Mouse (Mus musculus) forebrain, embryonic 16.5 days (tissue): ENCODE measurements around the gene Atxn7l2. TPM values are rescaled to one million over a fixed set of nuclear protein-coding genes. Genes with fewer than 3 reads are reported as not detected.
A peak's percentile ranks its signal among the peaks of the same experiment; 100 is the strongest.

Experiments
- ATAC-seq: fragments of 200-750 bp; cut with Nextera tagmentation; 2 replicates; pipeline ENCODE4 v1.8.0; 2017; ENCODE audit warnings: mild to moderate bottlenecking, moderate library complexity
- H3K27ac ChIP-seq: fragments of 300-500 bp; sonication (generic); 2 replicates; pipeline ENCODE4 v1.5.1; 2014; ENCODE audit warnings: low read length, control low read depth
- H3K27me3 ChIP-seq: fragments of 300-500 bp; sonication (generic); replicated peaks from 2 replicates; pipeline ENCODE4 v1.6.1; 2014; ENCODE audit warnings: low read length; ENCODE audit not compliant: control insufficient read depth, insufficient read depth
- H3K36me3 ChIP-seq: fragments of 300-500 bp; sonication (generic); 2 replicates; pipeline ENCODE4 v1.6.1; 2014; ENCODE audit not compliant: control insufficient read depth, insufficient read depth
- H3K4me1 ChIP-seq: fragments of 300-500 bp; sonication (generic); replicated peaks from 2 replicates; pipeline ENCODE4 v1.6.1; 2014; ENCODE audit warnings: low read length; ENCODE audit not compliant: control insufficient read depth, insufficient read depth
- H3K4me2 ChIP-seq: fragments of 300-500 bp; sonication (generic); 2 replicates; pipeline ENCODE4 v1.6.1; 2014; ENCODE audit warnings: mild to moderate bottlenecking, low read length, control low read depth
- H3K4me3 ChIP-seq: fragments of 300-500 bp; sonication (generic); replicated peaks from 2 replicates; pipeline ENCODE4 v1.5.1; 2014; ENCODE audit warnings: mild to moderate bottlenecking, low read length, control low read depth
- H3K9ac ChIP-seq: fragments of 300-500 bp; sonication (generic); replicated peaks from 2 replicates; pipeline ENCODE4 v1.6.1; 2014; ENCODE audit warnings: low read depth, low read length, control low read depth
- H3K9me3 ChIP-seq: fragments of 300-500 bp; sonication (generic); 2 replicates; pipeline ENCODE4 v1.6.1; 2016; ENCODE audit warnings: low read length; ENCODE audit not compliant: control insufficient read depth
- WGBS: fragments of 180-500 bp; shearing (Covaris S2); extraction: QIAGEN DNeasy Blood & Tissue Kit; methylation state at CpG from one replicate; pipeline ENCODE4 v1.1.7; 2014; 5-methylcytosine and 5-hydroxymethylcytosine counted together
- polyA plus RNA-seq: library from polyadenylated mRNA; unstranded; fragments of >200 nt; fragmentation: Nextera tagmentation; extraction: Ambion mirVana; gene quantifications from 2 replicates; pipeline ENCODE4 v1.2.1, GENCODE M21; 2015

Gene Atxn7l2
- polyA plus RNA-seq, 1 experiment from 2014 or later: 33.8 TPM

GRCm38 (mm10) chr3:108185460-108186097 lies 25.2 kb downstream of the Atxn7l2 start:
- Histone ChIP-seq H3K27ac (no peak overlapping the region), H3K4me1 (peaks cover 28% of the 10 kb centered on the region), H3K36me3 (no peaks in the 10 kb centered on the region), H3K9me3 (no peaks in the 10 kb centered on the region), H3K4me2 (peak overlapping the region; percentile 80), H3K4me3 (peak overlapping the region; percentile 74), H3K9ac (peak overlapping the region; percentile 81), H3K27me3 (no peaks in the 10 kb centered on the region)
- 3% methylated on average over 16 of the region's 16 CpGs for WGBS
- ATAC-seq: no peak

GRCm38 (mm10) chr3:108184742-108185141 lies 26.0 kb downstream of the Atxn7l2 start:
- Histone ChIP-seq H3K27ac (no peak overlapping the region), H3K9me3 (no peaks in the 10 kb centered on the region), H3K27me3 (no peaks in the 10 kb centered on the region), H3K36me3 (no peaks in the 10 kb centered on the region), H3K4me1 (peaks cover 27% of the 10 kb centered on the region), H3K9ac (no peak overlapping the region), H3K4me2 (no peak overlapping the region), H3K4me3 (no peak overlapping the region)
- 76% methylated on average over 3 of the region's 3 CpGs for WGBS
- no peak for ATAC-seq

GRCm38 (mm10) chr3:108180514-108180913 lies 30.2 kb downstream of the Atxn7l2 start:
- H3K9me3 ChIP-seq: no peaks in the 10 kb centered on the region
- H3K27ac ChIP-seq: no peak overlapping the region
- H3K4me2 ChIP-seq: no peak overlapping the region
- peaks cover 5% of the 10 kb centered on the region for H3K4me1 ChIP-seq
- H3K9ac ChIP-seq: no peak overlapping the region
- H3K27me3 ChIP-seq: no peaks in the 10 kb centered on the region
- no peaks in the 10 kb centered on the region for H3K36me3 ChIP-seq
- WGBS: 14% methylated on average over 2 of the region's 2 CpGs
- ATAC-seq: no peak
- no peak overlapping the region for H3K4me3 ChIP-seq

- ATAC-seq: no peak
Observed at GRCm38 (mm10) chr3:108178756-108179715, 31.7 kb downstream of the Atxn7l2 start.

GRCm38 (mm10) chr3:108174672-108175531 lies 35.8 kb downstream of the Atxn7l2 start:
- H3K4me1 ChIP-seq: peaks cover 18% of the 10 kb centered on the region
- no peaks in the 10 kb centered on the region for H3K27me3 ChIP-seq
- peak overlapping the region; percentile 45 for H3K4me2 ChIP-seq
- ATAC-seq: peak; percentile 97
- WGBS: 6% methylated on average over 13 of the region's 14 CpGs
- no peaks in the 10 kb centered on the region for H3K36me3 ChIP-seq
- peak overlapping the region; percentile 92 for H3K27ac ChIP-seq
- H3K4me3 ChIP-seq: peak overlapping the region; percentile 7
- H3K9me3 ChIP-seq: no peaks in the 10 kb centered on the region
- H3K9ac ChIP-seq: peak overlapping the region; percentile 59

More at GRCm38 (mm10) chr3:108178756-108179715, 31.7 kb downstream of the Atxn7l2 start:
- no peak overlapping the region for H3K4me2 ChIP-seq
- no peaks in the 10 kb centered on the region for H3K27me3 ChIP-seq
- peaks cover 17% of the 10 kb centered on the region for H3K4me1 ChIP-seq
- H3K27ac ChIP-seq: no peak overlapping the region
- 81% methylated on average over 7 of the region's 7 CpGs for WGBS
- H3K36me3 ChIP-seq: no peaks in the 10 kb centered on the region
- no peak overlapping the region for H3K9ac ChIP-seq
- H3K9me3 ChIP-seq: no peaks in the 10 kb centered on the region
- no peak overlapping the region for H3K4me3 ChIP-seq

- no peaks in the 10 kb centered on the region for H3K9me3 ChIP-seq
- H3K27ac ChIP-seq: no peak overlapping the region
- H3K9ac ChIP-seq: no peak overlapping the region
- peaks cover 25% of the 10 kb centered on the region for H3K4me1 ChIP-seq
- no peaks in the 10 kb centered on the region for H3K27me3 ChIP-seq
- no peak overlapping the region for H3K4me3 ChIP-seq
- H3K36me3 ChIP-seq: no peaks in the 10 kb centered on the region
- WGBS: 43% methylated on average over 3 of the region's 3 CpGs
- no peak for ATAC-seq
- no peak overlapping the region for H3K4me2 ChIP-seq
Observed at GRCm38 (mm10) chr3:108169199-108169598, 41.5 kb downstream of the Atxn7l2 start.

- Histone ChIP-seq H3K27me3 (no peaks in the 10 kb centered on the region; the same call in 1 of the 2 replicates), H3K9ac (no peak overlapping the region), H3K9me3 (no peaks in the 10 kb centered on the region), H3K4me2 (no peak overlapping the region), H3K4me3 (no peak overlapping the region), H3K36me3 (no peaks in the 10 kb centered on the region), H3K4me1 (peaks cover 23% of the 10 kb centered on the region), H3K27ac (no peak overlapping the region)
- no peak for ATAC-seq
- WGBS: 41% methylated on average over 14 of the region's 14 CpGs
Observed at GRCm38 (mm10) chr3:108167499-108167898, 43.2 kb downstream of the Atxn7l2 start.

- Histone ChIP-seq H3K9ac (no peak overlapping the region), H3K27me3 (no peaks in the 10 kb centered on the region; the same call in 1 of the 2 replicates), H3K9me3 (no peaks in the 10 kb centered on the region), H3K27ac (no peak overlapping the region), H3K4me1 (peaks cover 23% of the 10 kb centered on the region), H3K4me2 (no peak overlapping the region), H3K36me3 (no peaks in the 10 kb centered on the region), H3K4me3 (no peak overlapping the region)
- peak; percentile 55; the same call in 1 of the 2 replicates for ATAC-seq
- 2% methylated on average over 8 of the region's 11 CpGs for WGBS
Observed at GRCm38 (mm10) chr3:108166486-108167211, 44.1 kb downstream of the Atxn7l2 start.
